Mouse (Mus musculus) liver, adult 2 months (tissue): ENCODE data around the gene Xpnpep3.

ENCODE experiments used
- CTCF ChIP-seq: fragments of 200-500 bp; IDR thresholded peaks from 2 replicates; pipeline ENCODE4 v1.5.1; 2011; ENCODE audit warnings: low read depth, low read length, control low read depth
- POLR2A ChIP-seq: fragments of 200-500 bp; IDR thresholded peaks from 2 replicates; pipeline ENCODE4 v1.6.1; 2011; ENCODE audit warnings: low read length, control low read depth; ENCODE audit not compliant: insufficient read depth; ENCODE audit errors: extremely low read depth

DNA sequence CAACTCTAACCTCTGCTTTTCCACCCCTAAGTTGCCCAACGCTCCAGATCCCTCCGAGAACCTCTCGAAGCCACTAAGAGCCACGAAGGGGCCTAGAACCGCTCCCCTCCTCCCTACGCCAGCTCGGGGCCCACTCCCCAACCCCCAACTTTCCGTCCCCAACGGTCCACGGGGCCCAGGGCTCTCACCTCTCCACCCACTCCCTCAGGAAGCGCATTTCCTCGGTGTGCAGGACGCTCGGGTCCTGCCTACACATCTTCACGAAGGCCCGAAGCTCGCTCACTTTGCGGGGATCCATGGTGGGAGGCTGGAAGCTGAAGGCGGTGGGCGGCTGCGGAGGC lies 671 bp upstream of the Xpnpep3 start:
- no peak for TF ChIP-seq POLR2A
- no peak for TF ChIP-seq CTCF
